Mouse (Mus musculus): ENCODE results near the gene Mdk.

Gene Mdk

GRCm38 (mm10) chr2:91932160-91932711, at the start of gene Mdk:
Mdk (minus strand) TSS chr2:91932297.
- DNase-seq (ENCODE audit: low spot score) = peak; percentile 61

DNA sequence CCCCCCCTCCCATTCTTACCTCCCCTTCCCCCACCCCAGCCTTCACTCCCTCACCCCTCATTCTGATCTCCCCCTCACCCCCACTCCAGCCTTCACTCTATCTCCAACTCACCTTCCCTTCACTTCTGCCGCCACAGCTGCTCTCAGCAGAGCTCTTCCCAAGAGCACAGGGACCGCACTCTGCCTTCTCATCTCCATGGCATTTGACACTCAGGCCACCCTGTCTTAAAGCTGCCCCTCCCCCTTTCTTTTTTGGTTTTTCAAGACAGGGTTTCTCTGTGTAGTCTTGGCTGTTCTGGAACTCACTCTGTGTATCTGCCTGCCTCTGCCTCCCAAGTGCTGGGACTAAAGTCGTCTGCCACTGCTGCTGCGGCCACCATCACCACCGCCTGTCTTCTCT, 48.7 kb upstream of the Mdk start:
- no peak for DNase-seq (ENCODE audit: low spot score)

- DNase-seq (ENCODE audit: low spot score) = no peak
These were observed 48.1 kb upstream of the Mdk start for GRCm38 (mm10) chr2:91980245-91980644.

DNA sequence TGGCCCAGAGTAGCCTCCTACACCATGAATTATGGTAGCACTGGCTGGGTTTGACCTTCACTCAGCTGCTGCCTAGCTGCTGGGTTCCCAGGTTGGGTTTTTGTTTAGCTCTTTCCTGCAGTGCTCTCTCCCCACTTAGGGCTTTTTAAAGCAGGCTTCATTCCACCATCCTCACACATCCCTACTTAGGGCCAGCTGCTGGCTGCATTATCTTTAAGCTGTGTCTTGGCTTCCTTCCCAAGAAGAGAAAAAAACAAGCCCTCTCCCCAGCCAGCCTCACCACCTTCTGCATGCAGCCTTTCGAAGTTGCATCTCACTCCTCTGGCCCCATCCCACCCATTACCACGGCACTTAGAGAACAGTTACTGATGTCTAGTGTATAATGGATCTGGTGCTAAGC, 46.5 kb upstream of the Mdk start:
- no peak for DNase-seq (ENCODE audit: low spot score)

DNA sequence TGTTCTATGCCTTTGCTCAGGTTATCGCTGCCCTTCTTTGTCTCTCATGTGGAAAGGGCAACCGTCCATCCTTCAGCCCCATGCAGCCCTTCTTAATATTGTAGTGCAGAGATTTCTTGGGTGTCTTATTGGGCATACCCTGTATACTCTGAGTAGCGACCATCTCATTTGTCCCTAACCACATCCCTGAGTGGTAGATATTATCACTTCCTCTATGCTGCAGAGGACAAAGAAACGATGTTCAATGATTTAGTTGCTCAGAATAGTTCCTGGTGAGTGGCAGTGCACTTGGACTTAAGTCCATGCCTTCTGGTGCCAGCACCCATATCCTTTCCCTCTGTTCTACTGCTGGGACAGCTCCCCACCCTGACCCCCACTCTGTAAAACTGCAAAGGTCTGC, 45.9 kb upstream of the Mdk start:
- no peak for DNase-seq (ENCODE audit: low spot score)

DNA sequence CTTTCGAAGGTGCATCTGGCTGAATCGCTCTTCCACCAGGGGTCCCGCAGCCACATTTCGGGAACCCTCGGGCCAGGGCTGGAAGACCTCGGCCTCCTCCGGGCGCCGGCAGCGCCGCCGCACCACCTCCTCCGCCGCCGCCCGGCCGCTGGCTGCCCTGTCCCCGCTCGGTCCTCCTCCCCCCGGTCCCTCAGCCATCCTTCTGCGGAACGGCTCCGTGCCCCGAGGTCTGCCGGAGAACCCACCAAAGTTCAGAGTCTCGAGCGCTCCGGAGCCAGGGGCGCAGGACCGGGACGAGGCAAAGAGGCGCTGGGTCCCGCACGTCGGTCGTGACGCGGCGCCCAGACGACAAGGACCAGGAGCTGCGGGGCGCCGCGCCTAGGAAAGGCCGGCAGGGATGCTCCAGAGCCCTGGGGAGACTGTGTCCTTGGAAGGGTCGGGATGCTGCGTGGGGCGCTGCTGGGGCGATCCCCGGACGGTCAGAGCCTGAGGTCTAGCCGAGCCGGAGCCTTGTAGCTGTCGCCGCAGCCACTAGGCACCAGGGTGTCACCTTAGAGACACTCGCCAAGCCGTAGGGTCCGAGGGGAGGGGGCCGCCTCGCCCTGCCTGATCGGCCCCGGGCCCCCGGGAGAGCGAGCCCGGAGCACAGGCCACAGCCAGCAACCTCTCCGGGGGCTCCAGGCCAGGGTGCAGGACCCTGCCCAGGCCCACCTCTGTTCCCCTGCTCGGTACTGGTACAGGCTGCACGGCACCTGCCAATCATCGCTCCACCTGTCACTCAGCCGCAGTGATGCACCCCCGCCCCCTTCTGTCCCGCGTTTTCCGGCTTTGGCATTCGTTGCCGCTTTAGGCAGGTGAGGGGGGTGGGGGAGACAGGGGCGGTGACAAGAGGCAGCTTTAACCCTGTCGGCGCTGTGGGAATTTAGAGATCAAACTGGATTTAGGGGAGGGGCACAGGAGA, 43.8 kb upstream of the Mdk start, which contains the start of gene Dgkz:
Dgkz (minus strand) TSS at position 284 of the 961 bp plus-strand sequence.
- DNase-seq (ENCODE audit: low spot score) = no peak

GRCm38 (mm10) chr2:91973416-91974135, 41.5 kb upstream of the Mdk start:
- DNase-seq (ENCODE audit: low spot score) = no peak

GRCm38 (mm10) chr2:91972121-91972566, 40.0 kb upstream of the Mdk start:
- no peak for DNase-seq (ENCODE audit: low spot score)

DNA sequence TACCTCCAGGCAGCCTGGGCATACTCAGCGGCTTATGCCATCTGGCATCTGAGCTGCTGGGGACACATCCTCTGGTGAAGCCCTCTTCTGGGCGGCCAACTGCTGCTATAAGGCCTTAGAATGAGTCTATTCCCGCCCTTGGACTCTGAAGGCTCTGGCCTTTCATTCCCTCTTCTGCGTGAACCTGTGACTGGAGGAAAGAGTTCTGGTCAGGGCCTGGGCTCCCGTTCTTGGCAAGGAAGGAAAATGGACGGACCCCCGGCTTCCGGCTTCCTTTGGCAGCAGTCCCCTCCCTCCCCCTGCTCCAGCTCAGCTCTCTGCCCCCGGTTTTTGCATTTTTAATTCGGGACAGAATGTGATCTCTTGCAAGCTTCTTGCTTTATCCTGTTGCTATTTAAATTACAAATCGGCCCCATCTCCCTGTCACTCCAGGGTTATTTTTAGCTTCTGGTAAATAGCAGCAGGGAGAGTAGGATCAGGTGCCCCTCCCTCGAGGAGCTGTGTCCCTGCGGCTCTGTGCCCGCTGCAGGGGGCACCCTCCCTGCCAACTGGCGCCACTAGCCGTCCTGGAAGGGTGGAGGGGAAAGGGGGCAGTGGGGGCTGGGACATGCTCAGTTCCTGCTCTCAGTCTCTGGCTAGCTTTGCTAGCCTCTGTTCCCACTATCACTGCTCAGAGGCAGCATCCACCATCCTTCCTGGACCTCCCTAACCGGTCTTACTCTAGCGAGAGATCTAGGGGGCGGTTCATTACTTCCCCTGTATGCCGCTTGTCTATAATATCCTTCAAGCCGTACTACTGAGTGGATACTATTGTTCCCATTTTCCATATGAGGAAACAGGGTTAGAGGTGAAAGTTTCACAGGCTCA, 39.4 kb upstream of the Mdk start:
- no peak for DNase-seq (ENCODE audit: low spot score)

DNA sequence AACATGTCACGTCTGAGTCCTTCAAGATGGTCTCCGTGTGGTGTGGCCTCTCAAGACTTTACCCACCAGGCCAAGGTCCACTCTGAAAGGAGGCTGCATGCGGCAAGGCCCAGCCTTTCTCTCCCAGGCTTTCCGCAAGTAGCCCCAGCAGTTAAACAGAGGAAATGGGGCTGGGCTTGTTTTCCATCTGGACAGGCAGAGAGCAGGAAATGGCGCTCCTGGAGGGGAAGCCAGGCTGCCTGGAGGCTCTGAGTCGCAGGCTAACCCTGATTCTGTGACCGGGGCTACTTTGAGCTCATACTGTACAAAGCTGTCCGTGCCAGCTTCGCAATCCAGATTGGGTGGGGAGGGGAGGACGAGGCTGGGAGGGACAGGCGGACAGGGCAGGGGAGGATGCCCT, 35.9 kb upstream of the Mdk start:
- DNase-seq (ENCODE audit: low spot score) = no peak

DNA sequence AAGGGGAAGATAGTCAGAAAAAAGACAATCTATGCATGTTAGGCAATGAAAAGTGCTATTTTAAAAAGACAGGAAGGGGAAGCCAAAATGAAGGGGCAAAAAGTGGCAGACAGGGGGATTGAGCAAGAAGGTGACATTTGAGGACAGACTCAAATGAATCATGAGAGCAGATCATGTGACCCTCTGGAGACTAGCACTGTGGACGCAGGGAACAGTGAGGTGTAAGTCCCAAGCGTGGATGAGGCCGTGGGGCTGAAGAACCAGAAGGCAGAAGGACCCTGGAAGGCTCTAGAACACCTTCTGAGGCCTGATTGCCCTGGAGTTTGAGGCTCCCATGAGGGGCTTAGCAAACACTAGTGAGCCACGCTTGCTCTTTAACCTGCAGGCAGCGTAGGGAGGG, 34.3 kb upstream of the Mdk start:
- DNase-seq (ENCODE audit: low spot score) = no peak

DNA sequence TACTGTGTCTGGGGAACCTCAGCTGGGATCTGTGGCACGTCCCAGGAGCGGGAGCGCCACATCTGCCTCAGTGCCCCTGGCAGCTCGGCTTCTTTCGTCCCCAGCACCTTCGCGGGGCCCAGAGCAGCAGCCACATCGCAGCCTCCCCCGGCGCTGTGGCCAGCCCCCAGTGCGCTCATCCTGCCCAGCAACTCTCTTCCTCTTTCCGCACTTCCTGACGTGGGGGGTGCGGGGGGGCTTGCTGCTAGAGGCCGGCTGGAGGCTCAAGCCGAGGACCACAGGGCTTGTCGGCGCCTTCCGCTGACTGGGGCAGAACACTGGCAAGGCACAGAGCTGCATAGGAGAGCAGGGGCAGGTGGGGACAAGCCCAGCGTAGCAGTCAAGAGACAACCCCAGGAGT, 33.3 kb upstream of the Mdk start:
- DNase-seq (ENCODE audit: low spot score) = no peak

DNA sequence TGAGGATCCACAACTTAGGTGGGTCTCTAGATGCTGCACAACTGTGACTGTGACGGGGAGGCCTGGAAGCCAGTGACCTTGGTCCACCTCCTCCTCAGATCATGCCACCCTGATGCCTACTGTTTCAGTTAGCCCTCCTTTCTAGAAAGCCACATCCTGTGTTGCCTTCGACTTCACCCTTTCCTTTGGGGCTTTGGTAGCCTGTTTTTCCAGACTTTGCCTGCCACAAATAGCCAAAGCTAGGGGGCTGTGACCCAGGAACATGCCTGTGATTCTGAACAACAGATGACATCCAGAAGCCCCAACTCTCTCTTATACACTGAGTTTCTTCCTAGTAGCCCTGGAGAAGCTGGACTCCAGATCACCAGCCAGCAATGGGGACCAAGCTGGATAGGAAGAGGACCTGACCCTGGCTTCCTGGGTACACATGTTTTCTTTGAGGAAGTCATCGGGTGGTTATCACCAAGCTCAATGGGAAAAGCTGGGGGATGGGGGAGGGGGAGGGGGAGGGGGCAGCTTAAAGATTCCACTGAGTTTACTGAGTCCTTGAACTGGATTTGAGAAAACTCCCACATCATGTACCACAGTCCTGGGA, 32.6 kb upstream of the Mdk start:
- no peak for DNase-seq (ENCODE audit: low spot score)

DNA sequence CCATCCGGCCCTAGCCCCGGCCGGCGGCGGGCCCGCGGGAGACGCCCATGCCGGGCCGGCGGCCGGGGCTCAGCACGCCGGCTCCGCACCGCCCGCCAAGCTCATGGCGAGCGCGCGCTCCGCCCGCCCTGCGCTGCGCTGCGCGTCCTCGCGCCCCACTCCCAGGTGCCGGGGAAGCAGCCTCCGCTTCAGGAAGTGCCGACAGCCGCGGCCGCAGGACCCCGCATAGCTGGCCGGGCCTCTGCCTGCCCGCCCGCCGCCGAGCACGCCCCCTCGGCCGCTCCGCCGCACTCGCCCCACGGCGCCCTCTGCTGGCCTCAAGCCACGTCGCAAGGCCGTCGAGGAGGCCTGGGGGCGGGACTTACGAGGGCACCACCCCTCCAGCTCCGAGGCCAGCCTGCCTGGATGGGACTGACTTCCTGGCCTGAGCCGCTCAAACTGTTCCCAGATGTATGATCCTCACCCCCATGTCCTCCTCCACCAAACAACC, 31.4 kb upstream of the Mdk start:
- DNase-seq (ENCODE audit: low spot score) = peak; percentile 94

GRCm38 (mm10) chr2:91962864-91963401, 30.8 kb upstream of the Mdk start:
- no peak for DNase-seq (ENCODE audit: low spot score)

- DNase-seq (ENCODE audit: low spot score) = no peak
These were observed 30.0 kb upstream of the Mdk start for GRCm38 (mm10) chr2:91961901-91962761.

DNA sequence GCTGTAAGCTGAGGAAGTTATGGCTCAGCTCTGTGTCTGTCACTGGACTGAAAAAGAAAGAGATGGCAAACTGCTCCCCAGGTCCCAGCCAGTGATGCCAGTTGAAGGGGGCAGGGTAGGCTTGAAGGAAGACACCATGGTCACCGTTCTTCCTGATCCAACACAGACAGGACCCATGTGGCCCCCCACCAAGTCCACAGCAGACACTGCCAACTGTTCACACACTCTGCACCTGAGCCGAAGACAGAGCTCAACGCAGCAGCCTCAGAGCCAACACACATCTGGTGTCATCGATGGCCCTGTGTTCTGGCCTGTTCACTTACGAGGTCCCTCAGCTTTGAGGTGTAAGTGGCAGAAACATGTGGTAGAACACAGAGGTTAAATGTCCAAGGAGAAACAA, 28.4 kb upstream of the Mdk start:
- DNase-seq (ENCODE audit: low spot score) = no peak

GRCm38 (mm10) chr2:91959544-91960410, 27.7 kb upstream of the Mdk start:
- no peak for DNase-seq (ENCODE audit: low spot score)
